Mouse (Mus musculus): ENCODE results near the gene Gm12830.

DNA sequence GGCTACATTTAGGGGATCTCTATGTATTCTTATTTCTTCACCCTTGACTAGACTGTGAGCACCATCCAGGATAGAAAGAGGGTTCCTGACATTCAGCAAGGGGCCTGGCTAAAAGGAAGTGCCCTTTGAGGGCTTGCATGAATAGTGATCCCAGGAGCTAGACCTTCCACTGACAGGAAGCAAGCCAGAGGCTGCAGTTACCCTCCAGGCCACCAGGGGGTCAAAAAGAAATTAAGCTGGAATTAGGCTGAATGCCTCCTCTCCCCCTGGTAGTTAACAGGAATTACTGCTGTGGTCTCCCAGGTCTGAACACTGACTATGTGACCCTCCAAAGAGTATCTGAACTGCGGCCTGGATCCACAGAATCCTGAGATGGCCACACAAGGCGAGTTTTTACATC lies 27.7 kb upstream of the Gm12830 start:
- no peak for TF ChIP-seq GATA1 (IDR thresholded peaks at IDR 0.05; ENCODE audit: borderline replicate concordance, low read length)
- no peak for TF ChIP-seq FLI1 (IDR thresholded peaks at IDR 0.05; ENCODE audit: low read length)

Data from megakaryocyte, embryonic 14.5 days (primary cell).